Mouse (Mus musculus) adrenal gland, postnatal 25 days (tissue): Measurements from ENCODE around the gene Stx4a. TPM values are rescaled to one million over a fixed set of nuclear protein-coding genes. Genes with fewer than 3 reads are reported as not detected.
"Not testable (repeated sequence)": the region's sequence is repeated elsewhere in the genome, so short reads cannot be mapped to it uniquely, and the experiment has no call there.

Experiments used
- DNase-seq: peaks from one replicate; pipeline ENCODE4 v3.0.0; 2021; ENCODE audit warnings: mixed read lengths
- long read RNA-seq: library from polyadenylated mRNA; stranded (forward); transcript quantifications from one replicate; pipeline ENCODE4 v2.0.0, GENCODE M21; 2021
- total RNA-seq: library from RNA; stranded (reverse); gene quantifications from 2 replicates; pipeline ENCODE4 v1.2.3, GENCODE M21; 2021

Stx4a gene
- 101 and 122 TPM in 2 replicates for total RNA-seq
- long read RNA-seq, transcript Stx4a-202 (10 exons, 1,316 nt) = minor isoform, 6 of 86 reads
- long read RNA-seq, transcript Stx4a-201 (11 exons, 1,456 nt) = major isoform, 51 of 86 reads
- long read RNA-seq, partial matches to known transcripts = 16 of 86 reads
- long read RNA-seq, other reads (novel, unspliced or antisense) = 13 of 86 reads

GRCm38 (mm10) chr7:127824176-127824871, at the start of gene Stx4a, which contains the start of gene Stx1b:
Gene Stx4a, plus strand, starts transcription at chr7:127824294.
Gene Stx1b, minus strand, starts transcription at chr7:127824549.
- DNase-seq = peak; percentile 38

- DNase-seq = not testable (repeated sequence)
Observed at GRCm38 (mm10) chr7:127775837-127776236, 48.3 kb upstream of the Stx4a start.

GRCm38 (mm10) chr7:127776426-127776825, 47.7 kb upstream of the Stx4a start, which contains the start of gene Setd1a:
Gene Setd1a, plus strand, starts transcription at chr7:127776670.
- DNase-seq = peak; percentile 92

GRCm38 (mm10) chr7:127776878-127777473, 47.1 kb upstream of the Stx4a start:
- DNase-seq = peak; percentile 96

GRCm38 (mm10) chr7:127777474-127778266, 46.4 kb upstream of the Stx4a start:
- DNase-seq = peak; percentile 72

- no peak for DNase-seq
Observed at GRCm38 (mm10) chr7:127778350-127778749, 45.7 kb upstream of the Stx4a start.

GRCm38 (mm10) chr7:127785308-127785707, 38.8 kb upstream of the Stx4a start, which contains the start of gene Gm49388:
Gene Gm49388, plus strand, starts transcription at chr7:127785608.
- no peak for DNase-seq

- no peak for DNase-seq
Observed at GRCm38 (mm10) chr7:127797076-127797845, 26.8 kb upstream of the Stx4a start.

GRCm38 (mm10) chr7:127798591-127798990, 25.5 kb upstream of the Stx4a start:
- DNase-seq = no peak

- no peak for DNase-seq
Observed at GRCm38 (mm10) chr7:127799211-127799610, 24.9 kb upstream of the Stx4a start.

GRCm38 (mm10) chr7:127799738-127800137, 24.4 kb upstream of the Stx4a start:
- DNase-seq = no peak

- DNase-seq = peak; percentile 95
Observed at GRCm38 (mm10) chr7:127800435-127801009, 23.6 kb upstream of the Stx4a start, which contains the start of gene Hsd3b7. Gene Hsd3b7, plus strand, starts transcription at chr7:127800604.

- DNase-seq = no peak
Observed at GRCm38 (mm10) chr7:127801010-127801621, 23.0 kb upstream of the Stx4a start.

GRCm38 (mm10) chr7:127802313-127802712, 21.8 kb upstream of the Stx4a start:
- DNase-seq = no peak

GRCm38 (mm10) chr7:127808821-127809220, 15.3 kb upstream of the Stx4a start:
- DNase-seq = no peak

- no peak for DNase-seq
Observed at GRCm38 (mm10) chr7:127809846-127810245, 14.2 kb upstream of the Stx4a start.

GRCm38 (mm10) chr7:127810650-127811049, 13.4 kb upstream of the Stx4a start:
- DNase-seq = no peak

GRCm38 (mm10) chr7:127811240-127811639, 12.9 kb upstream of the Stx4a start:
- no peak for DNase-seq

- peak; percentile 47 for DNase-seq
Observed at GRCm38 (mm10) chr7:127812292-127812691, 11.8 kb upstream of the Stx4a start.

GRCm38 (mm10) chr7:127813821-127814220, 10.3 kb upstream of the Stx4a start:
- DNase-seq = no peak
